1 mouse cellular context compared by ENCODE assay signal in the genomic region with DNA sequence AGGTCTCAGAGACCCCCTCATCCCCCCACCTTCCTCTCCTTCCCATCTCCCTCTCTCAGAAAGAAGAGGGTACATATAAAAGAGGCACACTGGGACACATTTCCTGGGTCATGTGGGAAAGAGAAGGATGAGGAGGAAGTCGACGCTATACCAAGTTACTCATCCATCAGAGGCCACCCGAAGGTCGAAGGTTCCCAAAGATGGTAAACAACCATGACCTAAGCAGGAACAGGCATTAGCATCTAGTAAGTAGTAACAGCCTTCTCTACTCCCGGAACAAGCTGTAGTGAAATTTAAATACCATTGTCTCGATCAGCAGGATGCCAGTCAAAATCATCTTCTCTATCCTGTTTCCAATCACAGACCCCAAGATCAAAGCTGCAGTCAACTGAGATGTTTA.
TF ChIP-seq lines count a peak whose summit lies in the region.

No protein-coding gene starts in this region.

TF ChIP-seq in MEL, 35 proteins besides CTCF, POLR2A, EP300 and RAD21 (continued from another document):
- no peak for TF ChIP-seq UBTF (IDR thresholded peaks at IDR 0.05; ENCODE audit: borderline replicate concordance, insufficient read depth, low read depth, low read length)
- TF ChIP-seq POLR2AphosphoS5 (IDR thresholded peaks at IDR 0.05; ENCODE audit: borderline replicate concordance, low read depth, low read length) = no peak
- no peak for TF ChIP-seq CHD1 (IDR thresholded peaks at IDR 0.05; ENCODE audit: low read depth, low read length)
- no peak for TF ChIP-seq ZMIZ1 (IDR thresholded peaks at IDR 0.05; ENCODE audit: low read depth, low read length)
- TF ChIP-seq USF1 (IDR thresholded peaks at IDR 0.05; ENCODE audit: low read depth, low read length) = no peak
- no peak for TF ChIP-seq NELFE (IDR thresholded peaks at IDR 0.05; ENCODE audit: low read depth, low read length)
- no peak for TF ChIP-seq MYB (IDR thresholded peaks at IDR 0.05; ENCODE audit: low read depth, low read length)
- no peak for TF ChIP-seq KAT2A (conservative IDR thresholded peaks at IDR 0.05; ENCODE audit: low read depth, low read length)
- TF ChIP-seq CHD2 (IDR thresholded peaks at IDR 0.05; ENCODE audit: low read length) = no peak
- no peak for TF ChIP-seq ZNF384 (IDR thresholded peaks at IDR 0.05; ENCODE audit: low read depth, low read length)
- TF ChIP-seq GABPA (IDR thresholded peaks at IDR 0.05; ENCODE audit: low read depth, low read length) = no peak
- no peak for TF ChIP-seq ZKSCAN1 (IDR thresholded peaks at IDR 0.05; ENCODE audit: low read depth, low read length)
- TF ChIP-seq MAX (IDR thresholded peaks at IDR 0.05; ENCODE audit: low read length) = no peak
- TF ChIP-seq MXI1 (IDR thresholded peaks at IDR 0.05; ENCODE audit: low read depth, low read length) = no peak
- no peak for TF ChIP-seq MAZ (IDR thresholded peaks at IDR 0.05; ENCODE audit: low read depth, low read length)
- no peak for TF ChIP-seq E2F4 (IDR thresholded peaks at IDR 0.05; ENCODE audit: borderline replicate concordance, low read depth, low read length)
